In the genomic region with DNA sequence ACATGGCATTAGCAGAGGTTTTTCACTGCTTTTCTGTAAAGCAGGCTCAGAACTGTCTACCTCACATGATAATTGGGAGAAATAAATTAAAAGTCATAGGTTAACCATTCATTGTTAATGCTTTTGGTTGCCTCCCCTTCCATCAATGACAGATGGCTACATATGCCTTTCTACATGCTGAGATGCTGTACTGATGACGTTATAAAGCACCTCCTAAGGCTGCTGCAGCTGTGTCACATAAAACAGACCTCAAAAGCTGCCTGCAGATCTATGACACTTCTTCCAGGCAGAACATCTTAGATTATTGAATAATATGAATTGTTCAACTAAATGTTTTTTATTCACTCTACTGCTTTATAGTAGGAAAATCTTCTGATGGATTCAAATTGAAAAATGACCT, we compare ENCODE assay signal across 34 mouse cellular contexts. TPM values are rescaled to one million over a fixed set of nuclear protein-coding genes. Genes with fewer than 3 reads are reported as not detected.
"Had no signal": no experiment of that assay in that cellular context is flagged by ENCODE, and none has a peak within 500 bp of the region (broad histone marks: within the 10 kb centered on the region; RNA-seq: fewer than 3 reads in every experiment).

No protein-coding gene starts in this region.

- H3K9ac ChIP-seq: heart, embryonic 12.5 days; hindbrain, embryonic 13.5 days; hindbrain, embryonic 15.5 days; intestine, embryonic 15.5 days; limb, embryonic 13.5 days; limb, embryonic 15.5 days; liver, embryonic 12.5 days; liver, embryonic 14.5 days had no signal

- H3K4me3 ChIP-seq: gastrocnemius, adult 2 months; heart, embryonic 10.5 days; heart, embryonic 12.5 days; hindbrain, embryonic 10.5 days; hindbrain, embryonic 13.5 days; hindbrain, embryonic 15.5 days; intestine, embryonic 15.5 days; layer of hippocampus, adult 2 months; limb, embryonic 13.5 days; limb, embryonic 15.5 days; liver, embryonic 12.5 days had no signal

- H3K4me1 ChIP-seq: heart, embryonic 10.5 days; heart, embryonic 12.5 days; hindbrain, embryonic 10.5 days; hindbrain, embryonic 13.5 days; hindbrain, embryonic 15.5 days; intestine, embryonic 15.5 days; limb, embryonic 13.5 days; limb, embryonic 15.5 days; liver, embryonic 12.5 days had no signal

- DNase-seq: gastrocnemius, adult 2 months; gastrocnemius, postnatal 10 days; gastrocnemius, postnatal 25 days; heart, adult 18-20 months; heart, postnatal 10 days; heart, postnatal 4 days; kidney, adult 18-20 months; kidney, adult 8-10 months; kidney, postnatal 10 days; kidney, postnatal 25 days; kidney, postnatal 4 days; left cerebral cortex, postnatal 4 days had no signal

- H3K4me2 ChIP-seq: heart, embryonic 12.5 days; hindbrain, embryonic 13.5 days; hindbrain, embryonic 15.5 days; intestine, embryonic 15.5 days; limb, embryonic 13.5 days; limb, embryonic 15.5 days; liver, embryonic 12.5 days had no signal

- H3K27me3 ChIP-seq: heart, embryonic 12.5 days; hindbrain, embryonic 13.5 days; hindbrain, embryonic 15.5 days; intestine, embryonic 15.5 days; limb, embryonic 13.5 days; limb, embryonic 15.5 days; liver, embryonic 12.5 days had no signal

- H3K9me3 ChIP-seq: heart, embryonic 10.5 days; heart, embryonic 12.5 days; hindbrain, embryonic 10.5 days; hindbrain, embryonic 13.5 days; hindbrain, embryonic 15.5 days; intestine, embryonic 15.5 days; limb, embryonic 13.5 days; limb, embryonic 15.5 days; liver, embryonic 12.5 days had no signal

- ATAC-seq: inflammation-experienced regulatory T-cells, adult 6 months; intestine, embryonic 15.5 days; intestine, postnatal 0 days; liver, embryonic 12.5 days had no signal

- H3K27ac ChIP-seq: gastrocnemius, adult 2 months; heart, embryonic 10.5 days; hindbrain, embryonic 10.5 days; hindbrain, embryonic 13.5 days; hindbrain, embryonic 15.5 days; intestine, embryonic 15.5 days; limb, embryonic 13.5 days; limb, embryonic 15.5 days; liver, embryonic 12.5 days; liver, embryonic 14.5 days had no signal

- H3K36me3 ChIP-seq: heart, embryonic 10.5 days; heart, embryonic 12.5 days; hindbrain, embryonic 10.5 days; hindbrain, embryonic 13.5 days; hindbrain, embryonic 15.5 days; intestine, embryonic 15.5 days; limb, embryonic 13.5 days; limb, embryonic 15.5 days; liver, embryonic 12.5 days had no signal

RNA-seq across cellular contexts. Expression of gene Grm5, which starts 51.6 kb away (rescaled TPM):
- total RNA-seq: gastrocnemius, adult 2 months; gastrocnemius, postnatal 25 days; gastrocnemius, postnatal 4 days; granulocyte monocyte progenitor cell, adult 5-6 weeks; heart, adult 18-20 months; heart, adult 8-10 months; heart, postnatal 10 days; heart, postnatal 25 days; heart, postnatal 4 days; liver, adult 2 months had no signal
- polyA plus RNA-seq: heart, embryonic 10.5 days; heart, embryonic 12.5 days; heart, embryonic 14.5 days; heart, embryonic 16.5 days; inflammation-experienced regulatory T-cells, adult 6 months; intestine, postnatal 0 days; kidney, embryonic 14.5 days; kidney, embryonic 16.5 days; liver, adult 2 months; liver, embryonic 12.5 days had no signal
